Mouse (Mus musculus) hindbrain, embryonic 12.5 days (tissue): ENCODE data around the gene Rbm20. TPM values are rescaled to one million over a fixed set of nuclear protein-coding genes. Genes with fewer than 3 reads are reported as not detected.

Experiments
- ATAC-seq: fragments of 200-750 bp; cut with Nextera tagmentation; 2 replicates; pipeline ENCODE4 v1.8.0; 2017; ENCODE audit warnings: moderate TSS enrichment; ENCODE audit not compliant: low FRiP score
- H3K27ac ChIP-seq: fragments of 300-500 bp; sonication (generic); 2 replicates; pipeline ENCODE4 v1.5.1; 2016; ENCODE audit warnings: mild to moderate bottlenecking
- H3K27me3 ChIP-seq: fragments of 300-500 bp; sonication (generic); 2 replicates; pipeline ENCODE4 v1.6.1; 2016; ENCODE audit warnings: mild to moderate bottlenecking
- H3K36me3 ChIP-seq: fragments of 300-500 bp; sonication (generic); 2 replicates; pipeline ENCODE4 v1.6.1; 2016; ENCODE audit warnings: mild to moderate bottlenecking
- H3K4me1 ChIP-seq: fragments of 300-500 bp; sonication (generic); 2 replicates; pipeline ENCODE4 v1.6.1; 2016
- H3K4me2 ChIP-seq: fragments of 300-500 bp; sonication (generic); replicated peaks from 2 replicates; pipeline ENCODE4 v1.6.1; 2016; ENCODE audit warnings: mild to moderate bottlenecking
- H3K4me3 ChIP-seq: fragments of 300-500 bp; sonication (generic); 2 replicates; pipeline ENCODE4 v1.5.1; 2016; ENCODE audit warnings: mild to moderate bottlenecking
- H3K9ac ChIP-seq: fragments of 300-500 bp; sonication (generic); 2 replicates; pipeline ENCODE4 v1.6.1; 2016; ENCODE audit warnings: mild to moderate bottlenecking, moderate library complexity
- H3K9me3 ChIP-seq: fragments of 300-500 bp; sonication (generic); replicated peaks from 2 replicates; pipeline ENCODE4 v1.6.1; 2016; ENCODE audit warnings: mild to moderate bottlenecking
- WGBS: fragments of 180-500 bp; shearing (Covaris S2); methylation state at CpG from one replicate; pipeline ENCODE4 v1.1.7; 2016; 5-methylcytosine and 5-hydroxymethylcytosine counted together
- polyA plus RNA-seq: library from polyadenylated mRNA; unstranded; fragments of >200 nt; fragmentation: Nextera tagmentation; extraction: Ambion mirVana; gene quantifications from 2 replicates; pipeline ENCODE4 v1.2.1, GENCODE M21; 2016

The Rbm20 gene
- polyA plus RNA-seq, 1 experiment from 2014 or later: 1.5 TPM

DNA sequence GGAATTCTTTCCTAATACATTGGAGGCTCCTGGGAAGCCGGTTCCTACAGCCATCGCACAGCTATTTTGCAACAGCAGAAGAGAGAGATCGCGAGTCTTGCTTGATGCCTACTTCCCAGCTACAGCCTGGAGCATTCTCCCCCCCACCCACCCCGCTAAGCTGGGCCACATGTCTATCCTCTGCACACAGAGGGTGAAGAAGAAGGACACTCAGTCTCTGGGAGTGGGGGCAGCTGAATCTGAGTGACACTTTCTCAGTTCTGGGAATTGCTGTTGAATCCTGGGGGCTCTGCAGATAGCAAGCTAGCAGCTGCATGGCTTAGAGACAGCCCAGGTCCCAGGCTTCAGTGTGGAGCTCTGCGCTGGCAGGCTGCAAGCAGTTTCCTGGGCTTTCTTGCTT, 180.9 kb downstream of the Rbm20 start:
- H3K27me3 ChIP-seq: no peaks in the 10 kb centered on the region; the same call in 1 of the 2 replicates
- H3K9ac ChIP-seq: no peak overlapping the region
- peak overlapping the region; percentile 17; the same call in 1 of the 2 replicates for H3K27ac ChIP-seq
- H3K4me1 ChIP-seq: peaks cover 16% of the 10 kb centered on the region
- H3K9me3 ChIP-seq: no peaks in the 10 kb centered on the region
- no peak overlapping the region for H3K4me3 ChIP-seq
- 79% methylated on average over 6 of the region's 6 CpGs for WGBS
- H3K4me2 ChIP-seq: no peak overlapping the region
- ATAC-seq: no peak
- H3K36me3 ChIP-seq: no peaks in the 10 kb centered on the region

DNA sequence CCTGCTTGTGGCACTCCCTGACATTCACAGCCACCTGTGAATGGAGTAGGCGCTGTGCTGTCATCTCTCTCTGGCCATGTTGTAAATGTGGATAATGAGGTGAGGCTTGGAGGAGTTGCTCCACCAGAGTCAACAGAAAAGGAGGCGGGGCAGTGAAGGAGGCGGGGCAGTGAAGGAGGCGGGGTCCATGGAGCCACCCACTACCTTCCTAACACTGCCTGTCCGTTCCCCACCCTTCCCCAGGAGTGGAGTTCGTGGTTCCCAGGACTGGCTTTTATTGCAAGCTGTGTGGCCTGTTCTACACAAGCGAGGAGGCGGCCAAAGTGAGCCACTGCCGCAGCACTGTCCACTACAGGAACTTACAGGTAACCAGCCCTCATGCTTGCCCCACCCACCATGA, 182.0 kb downstream of the Rbm20 start:
- Histone ChIP-seq H3K4me2 (no peak overlapping the region), H3K4me3 (no peak overlapping the region), H3K9me3 (no peaks in the 10 kb centered on the region), H3K27me3 (no peaks in the 10 kb centered on the region; the same call in 1 of the 2 replicates), H3K27ac (no peak overlapping the region), H3K9ac (no peak overlapping the region), H3K4me1 (peaks cover 7% of the 10 kb centered on the region; the same call in 1 of the 2 replicates), H3K36me3 (no peaks in the 10 kb centered on the region)
- no peak for ATAC-seq
- WGBS: 35% methylated on average over 9 of the region's 9 CpGs

DNA sequence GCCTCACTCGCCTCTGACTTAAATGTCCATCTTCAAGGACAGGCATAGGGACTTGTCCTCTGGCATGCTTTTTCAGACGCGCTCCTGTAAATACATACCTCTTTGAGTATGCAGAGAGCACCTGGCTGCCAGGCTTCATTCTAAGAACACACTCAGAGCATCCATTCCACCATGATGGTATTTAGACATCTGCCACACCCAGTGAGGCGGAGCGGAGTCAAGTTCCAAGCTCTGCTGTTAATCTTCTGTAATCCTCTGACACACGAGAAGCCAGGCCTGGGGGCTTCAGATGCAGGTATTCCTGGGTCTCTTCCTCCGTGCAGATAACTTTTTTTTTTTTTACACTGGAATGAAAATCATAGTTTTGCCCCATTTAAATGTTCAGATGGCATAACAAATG, 182.5 kb downstream of the Rbm20 start:
- Histone ChIP-seq H3K27ac (no peak overlapping the region), H3K27me3 (no peaks in the 10 kb centered on the region; the same call in 1 of the 2 replicates), H3K4me3 (no peak overlapping the region), H3K4me2 (no peak overlapping the region), H3K9me3 (no peaks in the 10 kb centered on the region), H3K36me3 (no peaks in the 10 kb centered on the region), H3K9ac (no peak overlapping the region), H3K4me1 (peaks cover 7% of the 10 kb centered on the region; the same call in 1 of the 2 replicates)
- no peak for ATAC-seq
- 68% methylated on average over 7 of the region's 7 CpGs for WGBS

DNA sequence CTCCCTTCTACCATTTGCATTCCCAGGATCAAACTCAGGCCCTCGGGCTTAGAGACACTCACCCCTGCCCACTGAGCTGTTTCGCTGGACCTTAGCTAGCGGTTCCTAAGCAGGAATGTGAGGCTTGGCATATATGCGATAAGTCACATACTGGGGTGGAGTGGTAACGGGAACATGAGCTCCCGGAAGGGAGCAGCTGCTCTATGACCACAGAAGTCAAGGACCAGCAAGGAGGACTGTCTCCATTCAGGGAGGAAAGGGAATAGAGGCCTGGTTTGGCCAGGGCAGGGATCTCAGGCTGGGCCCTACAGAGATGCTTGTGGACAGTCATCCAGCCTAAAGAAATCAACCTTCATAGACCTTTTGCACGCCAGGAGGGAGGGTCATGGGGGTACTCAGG, 184.2 kb downstream of the Rbm20 start:
- Histone ChIP-seq H3K9ac (no peak overlapping the region), H3K27ac (no peak overlapping the region), H3K4me3 (no peak overlapping the region), H3K36me3 (no peaks in the 10 kb centered on the region), H3K4me2 (no peak overlapping the region), H3K27me3 (no peaks in the 10 kb centered on the region; the same call in 1 of the 2 replicates), H3K4me1 (peaks cover 7% of the 10 kb centered on the region; the same call in 1 of the 2 replicates), H3K9me3 (no peaks in the 10 kb centered on the region)
- WGBS: 82% methylated on average over 7 of the region's 7 CpGs
- ATAC-seq: no peak

DNA sequence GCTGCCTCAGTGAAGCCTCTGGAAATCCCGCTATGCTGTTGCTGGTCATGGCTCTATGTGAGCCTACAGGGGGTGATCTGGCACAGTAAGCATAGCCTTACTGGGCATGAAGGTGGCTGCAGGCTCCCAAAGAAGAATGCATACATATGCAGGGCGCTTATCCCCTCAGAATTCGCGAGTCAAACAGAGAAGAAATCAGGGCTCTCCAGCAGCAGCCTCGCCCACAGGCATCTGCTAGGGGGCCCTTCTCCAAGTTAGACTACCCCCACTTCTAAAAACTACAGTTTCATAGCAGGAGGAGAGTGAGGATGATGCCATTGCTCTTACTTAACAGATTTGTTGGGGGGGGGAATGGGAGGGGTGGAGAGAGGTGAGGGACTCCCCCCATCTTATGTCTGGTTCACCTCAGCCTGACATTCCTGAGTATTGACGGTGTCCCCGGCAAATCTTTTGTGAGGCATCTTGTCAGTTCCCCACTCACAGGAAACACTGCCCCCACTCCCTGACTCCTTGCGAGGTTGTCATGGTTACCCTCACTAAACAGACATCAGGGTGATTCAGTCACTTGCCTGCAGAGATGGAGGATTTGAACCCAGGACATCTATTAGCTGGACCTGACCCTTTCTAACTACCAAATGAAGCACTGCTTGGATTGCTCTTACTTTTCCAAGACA, 185.6 kb downstream of the Rbm20 start:
- no peak for ATAC-seq
- Histone ChIP-seq H3K4me2 (no peak overlapping the region), H3K27me3 (no peaks in the 10 kb centered on the region; the same call in 1 of the 2 replicates), H3K4me1 (peaks cover 7% of the 10 kb centered on the region; the same call in 1 of the 2 replicates), H3K9ac (no peak overlapping the region), H3K9me3 (no peaks in the 10 kb centered on the region), H3K27ac (no peak overlapping the region), H3K4me3 (no peak overlapping the region), H3K36me3 (no peaks in the 10 kb centered on the region)
- 55% methylated on average over 8 of the region's 8 CpGs for WGBS

DNA sequence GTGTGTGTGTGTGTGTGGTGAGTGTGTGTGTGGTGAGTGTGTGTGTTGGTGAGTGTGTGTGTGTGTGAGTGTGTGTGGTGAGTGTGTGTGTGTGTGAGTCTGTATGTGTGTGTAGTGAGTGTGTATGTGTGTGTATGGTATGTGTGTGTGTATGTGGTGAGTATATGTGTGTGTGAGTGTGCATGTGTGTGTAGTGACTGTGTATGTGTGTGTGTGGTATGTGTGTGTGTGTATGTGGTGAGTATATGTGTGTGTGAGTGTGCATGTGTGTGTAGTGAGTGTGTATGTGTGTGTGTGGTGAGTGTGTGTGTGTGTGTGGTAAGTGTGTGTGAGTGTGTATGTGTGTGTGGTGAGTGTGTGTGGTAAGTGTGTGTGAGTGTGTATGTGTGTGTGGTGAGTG, 190.1 kb downstream of the Rbm20 start:
- H3K9me3 ChIP-seq: no peaks in the 10 kb centered on the region
- ATAC-seq: no peak
- H3K27ac ChIP-seq: no peak overlapping the region
- no peak overlapping the region for H3K4me2 ChIP-seq
- no peaks in the 10 kb centered on the region for H3K4me1 ChIP-seq
- no peak overlapping the region for H3K9ac ChIP-seq
- H3K4me3 ChIP-seq: no peak overlapping the region
- H3K36me3 ChIP-seq: no peaks in the 10 kb centered on the region
- no peaks in the 10 kb centered on the region for H3K27me3 ChIP-seq

DNA sequence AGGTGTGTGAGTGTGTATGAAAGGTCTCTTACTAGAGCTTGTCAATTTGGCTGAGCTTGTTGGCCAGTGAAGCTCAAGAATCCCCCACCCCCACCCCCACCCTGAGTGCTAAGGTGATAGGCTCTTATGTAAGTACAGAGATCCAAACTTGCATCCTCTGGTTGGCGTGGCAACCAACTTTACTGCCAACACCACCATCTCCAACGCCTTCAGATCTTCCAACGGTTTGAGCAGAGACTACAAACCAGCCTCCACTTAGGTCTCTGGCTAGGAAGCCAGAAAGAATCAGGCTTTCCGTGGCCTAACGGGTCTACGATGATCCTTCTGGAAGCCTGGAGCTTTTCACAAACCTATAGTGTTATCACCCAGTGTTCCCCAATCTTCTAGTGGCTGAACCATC, 191.0 kb downstream of the Rbm20 start:
- 87% methylated on average over 6 of the region's 6 CpGs for WGBS
- no peak overlapping the region for H3K27ac ChIP-seq
- H3K9me3 ChIP-seq: no peaks in the 10 kb centered on the region
- H3K9ac ChIP-seq: no peak overlapping the region
- no peak for ATAC-seq
- no peaks in the 10 kb centered on the region for H3K27me3 ChIP-seq
- H3K4me3 ChIP-seq: no peak overlapping the region
- no peaks in the 10 kb centered on the region for H3K36me3 ChIP-seq
- no peak overlapping the region for H3K4me2 ChIP-seq
- no peaks in the 10 kb centered on the region for H3K4me1 ChIP-seq

DNA sequence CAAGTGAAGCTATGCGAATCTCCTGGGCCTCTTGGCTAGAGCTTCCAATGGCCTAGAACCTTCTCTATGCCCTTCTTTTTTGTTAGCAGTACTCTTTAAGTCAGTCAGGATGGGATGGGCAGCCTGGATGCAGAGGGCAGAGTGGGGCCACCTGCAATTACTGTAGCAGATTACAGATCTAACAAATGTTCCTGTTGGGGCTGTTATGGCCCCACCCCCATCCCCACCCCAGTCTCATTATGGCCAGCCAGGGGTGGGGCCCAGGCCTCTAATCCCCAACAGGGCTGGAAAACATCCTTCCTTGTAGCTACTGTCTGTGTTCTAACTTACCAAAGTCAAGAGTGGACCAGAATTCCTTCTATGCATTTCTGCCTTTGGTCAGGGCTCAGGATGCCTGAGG, 191.7 kb downstream of the Rbm20 start:
- Histone ChIP-seq H3K4me3 (no peak overlapping the region), H3K27ac (no peak overlapping the region), H3K27me3 (no peaks in the 10 kb centered on the region), H3K9ac (no peak overlapping the region), H3K4me1 (no peaks in the 10 kb centered on the region), H3K9me3 (no peaks in the 10 kb centered on the region), H3K36me3 (no peaks in the 10 kb centered on the region), H3K4me2 (no peak overlapping the region)
- no peak for ATAC-seq
- WGBS: 96% methylated on average over 1 of the region's 1 CpGs

DNA sequence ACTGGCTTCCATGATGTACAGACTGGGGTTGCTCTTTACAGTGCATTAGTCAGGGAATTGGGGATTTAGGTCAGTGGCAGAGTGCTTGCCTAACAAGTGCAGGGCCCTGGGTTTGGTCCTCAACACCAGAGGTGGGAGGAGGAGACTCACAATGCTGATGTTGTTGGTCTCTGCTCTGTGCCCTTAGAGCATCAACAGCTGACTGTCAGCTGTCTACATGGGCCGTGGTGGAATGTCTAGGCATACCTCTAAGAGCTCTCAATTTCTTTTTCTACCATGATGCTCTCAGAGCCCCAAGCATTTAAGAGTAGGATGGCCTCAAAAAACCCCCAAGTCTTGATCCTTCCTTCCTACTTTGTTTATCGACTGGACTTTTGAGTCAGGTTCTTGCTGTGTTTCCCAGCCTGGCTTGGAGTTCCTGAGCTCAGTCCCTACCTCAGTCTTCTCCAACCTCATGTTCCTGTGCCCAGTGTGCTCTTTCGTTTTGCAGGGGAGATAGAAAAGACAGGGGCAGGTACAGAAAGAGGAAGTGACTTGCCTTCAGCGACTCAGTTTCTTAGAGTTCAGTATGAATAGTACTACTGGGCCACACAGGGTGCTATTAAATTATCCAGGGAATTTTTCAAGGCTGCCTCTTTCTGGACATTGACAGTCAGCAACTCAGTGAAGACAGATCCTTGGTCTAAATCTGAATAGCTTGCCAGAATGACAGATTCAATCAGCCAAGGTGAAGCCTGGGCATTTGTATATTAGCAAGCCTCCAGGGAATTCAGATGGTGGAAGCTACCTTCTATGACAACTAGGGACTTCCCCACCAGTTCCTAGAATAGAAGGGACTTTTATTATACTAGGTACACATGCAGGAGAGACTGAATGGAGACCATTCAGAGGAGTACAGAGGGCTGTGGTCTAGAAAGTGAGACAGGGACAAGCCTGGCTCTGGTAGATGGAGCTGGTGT, 192.6 kb downstream of the Rbm20 start:
- WGBS: 82% methylated on average over 4 of the region's 4 CpGs
- no peak overlapping the region for H3K27ac ChIP-seq
- no peak overlapping the region for H3K9ac ChIP-seq
- H3K36me3 ChIP-seq: no peaks in the 10 kb centered on the region
- ATAC-seq: no peak
- H3K27me3 ChIP-seq: no peaks in the 10 kb centered on the region
- H3K9me3 ChIP-seq: no peaks in the 10 kb centered on the region
- no peak overlapping the region for H3K4me3 ChIP-seq
- H3K4me1 ChIP-seq: no peaks in the 10 kb centered on the region
- no peak overlapping the region for H3K4me2 ChIP-seq

DNA sequence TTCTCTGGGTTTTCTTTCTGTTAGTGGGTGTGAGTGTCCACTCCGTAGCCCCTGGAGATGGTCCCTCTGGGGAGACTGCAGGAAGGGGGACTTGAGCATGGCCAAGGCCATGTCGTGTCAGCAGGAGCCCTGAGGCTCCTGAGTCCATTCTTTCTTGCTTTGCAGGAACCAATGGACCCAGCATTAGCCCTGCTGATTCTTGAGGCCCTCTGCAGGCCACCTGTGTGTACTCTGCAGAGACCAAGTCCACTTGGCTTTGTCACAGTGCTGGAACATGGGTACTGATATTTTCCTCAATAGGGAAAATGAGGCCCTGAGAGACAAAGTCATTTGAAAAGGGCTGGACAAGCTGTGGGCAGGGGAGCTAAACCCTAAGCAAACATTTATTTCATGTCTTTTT, 193.5 kb downstream of the Rbm20 start:
- no peaks in the 10 kb centered on the region for H3K27me3 ChIP-seq
- 68% methylated on average over 2 of the region's 2 CpGs for WGBS
- H3K9ac ChIP-seq: no peak overlapping the region
- no peak for ATAC-seq
- no peak overlapping the region for H3K4me2 ChIP-seq
- no peaks in the 10 kb centered on the region for H3K4me1 ChIP-seq
- no peaks in the 10 kb centered on the region for H3K9me3 ChIP-seq
- H3K36me3 ChIP-seq: no peaks in the 10 kb centered on the region
- no peak overlapping the region for H3K4me3 ChIP-seq
- no peak overlapping the region for H3K27ac ChIP-seq

DNA sequence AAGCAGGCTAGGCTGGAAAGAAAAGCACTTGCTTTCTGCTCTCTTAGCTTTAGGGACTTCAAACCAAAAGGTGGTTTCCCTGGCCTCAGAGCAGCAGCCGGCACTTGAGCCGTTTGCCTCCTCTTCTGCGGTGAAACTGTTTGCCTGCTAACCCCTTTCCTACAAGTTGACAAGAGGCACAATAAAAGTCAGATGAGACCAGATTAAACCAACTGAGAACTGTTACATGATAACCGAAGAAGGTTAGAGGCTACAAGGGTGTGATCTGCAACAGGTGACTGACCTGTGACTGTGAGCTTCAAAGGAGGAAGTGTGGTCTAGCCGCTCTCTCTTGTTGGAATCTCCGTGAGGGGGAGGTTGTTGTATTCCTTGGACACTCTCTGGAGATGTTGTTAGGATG, 194.4 kb downstream of the Rbm20 start:
- no peak for ATAC-seq
- H3K36me3 ChIP-seq: no peaks in the 10 kb centered on the region
- H3K4me1 ChIP-seq: no peaks in the 10 kb centered on the region
- H3K27ac ChIP-seq: no peak overlapping the region
- H3K9me3 ChIP-seq: no peaks in the 10 kb centered on the region
- 90% methylated on average over 6 of the region's 6 CpGs for WGBS
- no peak overlapping the region for H3K4me2 ChIP-seq
- H3K4me3 ChIP-seq: no peak overlapping the region
- no peak overlapping the region for H3K9ac ChIP-seq
- H3K27me3 ChIP-seq: no peaks in the 10 kb centered on the region

DNA sequence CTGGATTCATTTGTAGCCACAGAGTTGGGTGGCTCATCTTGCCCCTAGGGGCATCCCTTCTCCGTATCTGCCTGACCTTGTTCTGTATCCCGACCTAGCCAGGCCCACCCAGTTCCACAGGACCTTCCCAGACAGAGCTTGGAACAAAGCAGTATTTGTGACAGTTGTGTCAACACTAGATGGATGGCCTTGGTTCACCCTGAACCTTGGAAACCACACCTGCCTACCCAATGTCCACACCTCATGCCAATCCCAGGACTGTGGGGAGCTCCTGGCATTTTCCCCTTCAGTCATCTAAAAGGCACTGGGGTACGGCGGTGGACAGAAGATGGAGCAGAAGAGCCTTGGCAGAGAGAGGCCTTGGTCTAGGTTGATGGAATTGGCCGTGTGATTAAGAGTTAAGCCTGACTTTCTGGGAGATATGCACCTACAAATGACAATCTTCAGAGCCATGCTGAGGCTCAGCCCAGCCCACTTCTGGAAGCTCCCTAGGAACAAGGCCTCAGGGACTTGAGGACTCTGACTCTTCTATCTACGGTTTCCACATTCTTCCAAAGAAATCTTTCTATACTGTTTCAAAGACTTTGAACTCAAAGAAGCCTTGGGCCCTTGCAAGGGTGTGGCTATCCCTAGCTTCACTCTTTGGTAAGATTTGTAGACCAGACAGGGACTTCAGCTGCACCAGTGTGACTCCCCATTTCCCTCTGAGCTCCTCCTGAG, 196.0 kb downstream of the Rbm20 start:
- Histone ChIP-seq H3K4me2 (no peak overlapping the region), H3K9ac (no peak overlapping the region), H3K36me3 (no peaks in the 10 kb centered on the region), H3K27ac (no peak overlapping the region), H3K4me3 (no peak overlapping the region), H3K4me1 (no peaks in the 10 kb centered on the region), H3K27me3 (no peaks in the 10 kb centered on the region), H3K9me3 (no peaks in the 10 kb centered on the region)
- WGBS: 86% methylated on average over 6 of the region's 6 CpGs
- ATAC-seq: no peak
